Mouse (Mus musculus) spleen, adult 2 months (tissue): ENCODE data around the gene Pkd2.

Source experiments
- CTCF ChIP-seq: fragments of 200-500 bp; IDR thresholded peaks from 2 replicates; pipeline ENCODE4 v1.5.1; 2011; ENCODE audit warnings: mild to moderate bottlenecking, inconsistent platforms; ENCODE audit not compliant: insufficient read depth, insufficient read length, insufficient replicate concordance; ENCODE audit errors: extremely low read depth
- POLR2A ChIP-seq: fragments of 200-500 bp; IDR thresholded peaks from 2 replicates; pipeline ENCODE4 v1.6.1; 2011; ENCODE audit warnings: low read depth, low read length, inconsistent platforms

- TF ChIP-seq POLR2A (no peak), CTCF (no peak)
Measured at GRCm38 (mm10) chr5:104458832-104459705, at the start of gene Pkd2.
